Mouse (Mus musculus) small intestine, adult 2 months (tissue): ENCODE measurements around the gene Tenm3.

ENCODE experiments used
- CTCF ChIP-seq: fragments of 200-500 bp; IDR thresholded peaks from 2 replicates; pipeline ENCODE4 v1.5.1; 2012; ENCODE audit warnings: low read depth, mild to moderate bottlenecking, control low read depth, inconsistent platforms, low read length, moderate library complexity, mixed read lengths; ENCODE audit not compliant: insufficient replicate concordance, insufficient read length; ENCODE audit errors: extremely low read depth
- POLR2A ChIP-seq: fragments of 200-500 bp; IDR thresholded peaks from 2 replicates; pipeline ENCODE4 v1.6.1; 2012; ENCODE audit warnings: low read depth, mild to moderate bottlenecking, control low read depth, inconsistent platforms, low read length, moderate library complexity

- TF ChIP-seq POLR2A, result no peak
- TF ChIP-seq CTCF, result no peak
Observed at GRCm38 (mm10) chr8:48670387-48670786, 173.4 kb downstream of the Tenm3 start.
